Mouse (Mus musculus): Measurements from ENCODE around the gene Phf5a. TPM values are rescaled to one million over a fixed set of nuclear protein-coding genes. Genes with fewer than 3 reads are reported as not detected.
A peak's percentile ranks its signal among the peaks of the same experiment; 100 is the strongest.
"Not testable (repeated sequence)": the region's sequence is repeated elsewhere in the genome, so short reads cannot be mapped to it uniquely, and the experiment has no call there.

The Phf5a gene
- polyA plus RNA-seq (2015; fragmentation: Nextera tagmentation; extraction: Ambion mirVana): 136 and 149 TPM in 2 replicates

DNA sequence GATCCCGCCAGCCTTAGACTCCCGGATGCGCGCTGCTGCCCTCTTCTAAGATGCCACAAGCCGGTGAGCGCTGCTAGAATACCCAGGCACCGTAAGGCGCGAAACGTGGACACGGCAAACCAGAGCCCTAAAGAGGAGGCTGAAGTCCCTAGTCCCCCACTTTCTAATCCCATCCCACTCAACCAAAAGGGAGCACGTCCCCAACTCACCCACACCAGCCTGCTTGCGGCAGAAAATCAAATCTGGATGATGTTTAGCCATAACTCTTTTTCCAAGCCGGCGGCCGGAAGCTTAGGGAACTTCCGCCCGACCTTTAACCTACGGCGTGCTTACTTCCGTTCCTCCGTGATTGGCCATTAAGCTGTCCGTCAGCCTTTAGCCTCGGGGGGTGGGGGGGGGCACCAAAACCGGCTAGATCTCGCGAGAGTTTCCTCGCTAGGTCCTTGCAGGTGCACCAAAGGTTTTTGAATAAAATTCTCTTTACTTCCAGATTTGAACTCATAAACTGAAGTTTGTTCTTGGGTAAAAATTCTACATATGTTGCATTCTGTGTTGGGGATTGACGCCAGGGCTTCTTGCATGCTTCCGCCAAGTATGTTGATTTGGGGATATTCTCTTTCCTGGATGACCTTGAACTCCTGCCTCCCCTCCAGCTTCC, at the start of gene Phf5a:
Gene Phf5a, minus strand, starts transcription at position 308 of the 658 bp plus-strand sequence.
- Histone ChIP-seq H3K9ac (replicated peaks) (peak within 1 kb of the TSS; percentile 88), H3K9me3 (no peaks in the 10 kb centered on the region), H3K36me3 (peaks cover 39% of the 10 kb centered on the region), H3K4me2 (replicated peaks) (peak within 1 kb of the TSS; percentile 93), H3K27ac (peak within 1 kb of the TSS; percentile 97), H3K4me3 (replicated peaks) (peak within 1 kb of the TSS; percentile 98), H3K27me3 (no peaks in the 10 kb centered on the region), H3K4me1 (replicated peaks) (peaks cover 27% of the 10 kb centered on the region)
- ATAC-seq: peak; percentile 84
- under 1% methylated on average over 30 of the region's 30 CpGs for WGBS

DNA sequence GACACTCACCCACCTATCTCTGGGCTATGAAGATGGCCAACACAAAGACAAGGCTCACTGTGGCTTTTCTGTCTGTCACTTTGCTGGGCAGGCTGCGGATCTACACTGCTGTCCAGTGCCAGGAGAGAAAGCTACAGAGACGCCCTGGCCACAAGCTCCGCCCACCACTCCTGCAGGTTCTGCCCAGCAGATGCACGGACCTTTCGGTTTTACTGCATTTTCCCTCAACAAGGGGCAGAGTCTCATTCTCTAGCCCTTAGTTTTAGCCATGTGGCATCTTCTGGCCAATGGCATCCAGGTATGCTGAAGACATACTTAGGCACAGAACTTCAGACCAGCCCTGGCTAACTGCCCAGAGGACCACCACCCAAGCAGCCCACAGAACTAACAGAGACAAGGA, 49.5 kb upstream of the Phf5a start:
- H3K36me3 ChIP-seq: peaks cover 28% of the 10 kb centered on the region
- H3K4me3 ChIP-seq (replicated peaks): no peak overlapping the region
- no peaks in the 10 kb centered on the region for H3K27me3 ChIP-seq
- no peak for ATAC-seq
- WGBS: 72% methylated on average over 5 of the region's 5 CpGs
- no peaks in the 10 kb centered on the region for H3K9me3 ChIP-seq
- peaks cover 34% of the 10 kb centered on the region for H3K4me1 ChIP-seq (replicated peaks)
- 0 out of 2 replicates have a peak overlapping the region, but pooled peaks have one; percentile 23 for H3K9ac ChIP-seq (replicated peaks)
- H3K27ac ChIP-seq: 0 out of 2 replicates have a peak overlapping the region, but pooled peaks have one; percentile 14
- H3K4me2 ChIP-seq (replicated peaks): no peak overlapping the region

DNA sequence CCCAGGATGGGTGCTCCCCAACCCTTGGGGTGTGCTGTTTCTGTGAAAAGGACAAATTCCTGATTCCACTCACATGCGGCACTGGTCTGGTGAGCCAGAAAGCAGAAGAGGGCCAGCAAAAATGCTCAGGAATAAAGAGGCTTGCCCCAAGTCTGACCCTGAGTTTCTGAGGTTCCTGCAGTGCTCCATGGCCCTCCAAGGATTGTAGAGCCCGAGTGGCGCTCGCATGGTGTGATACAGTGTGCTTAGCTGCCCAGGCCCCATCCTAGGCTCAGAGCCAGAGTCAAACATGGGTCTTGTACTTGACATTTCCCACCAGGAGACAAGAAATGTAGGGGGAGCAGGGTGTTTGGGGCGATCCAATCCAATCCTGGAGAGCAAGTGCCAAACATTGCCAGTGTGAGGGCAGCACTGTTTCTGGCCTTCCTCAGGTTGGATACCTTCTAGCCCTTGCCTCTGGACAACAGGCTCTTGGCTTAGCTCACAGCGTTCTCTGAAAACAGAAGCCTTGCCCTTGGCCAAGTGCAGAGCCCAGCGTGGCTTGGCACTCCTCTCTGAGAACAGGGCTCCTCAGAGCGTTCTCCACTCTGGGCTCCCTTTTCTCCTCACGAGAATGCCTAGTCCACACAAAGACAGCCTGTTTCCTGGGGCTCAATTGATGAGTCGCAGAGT, 49.0 kb upstream of the Phf5a start:
- no peak overlapping the region for H3K9ac ChIP-seq (replicated peaks)
- H3K27ac ChIP-seq: 0 out of 2 replicates have a peak overlapping the region, but pooled peaks have one; percentile 14
- H3K4me2 ChIP-seq (replicated peaks): no peak overlapping the region
- no peak for ATAC-seq
- no peaks in the 10 kb centered on the region for H3K27me3 ChIP-seq
- WGBS: 88% methylated on average over 10 of the region's 10 CpGs
- H3K9me3 ChIP-seq: no peaks in the 10 kb centered on the region
- no peak overlapping the region for H3K4me3 ChIP-seq (replicated peaks)
- H3K4me1 ChIP-seq (replicated peaks): peaks cover 34% of the 10 kb centered on the region
- H3K36me3 ChIP-seq: peaks cover 34% of the 10 kb centered on the region

DNA sequence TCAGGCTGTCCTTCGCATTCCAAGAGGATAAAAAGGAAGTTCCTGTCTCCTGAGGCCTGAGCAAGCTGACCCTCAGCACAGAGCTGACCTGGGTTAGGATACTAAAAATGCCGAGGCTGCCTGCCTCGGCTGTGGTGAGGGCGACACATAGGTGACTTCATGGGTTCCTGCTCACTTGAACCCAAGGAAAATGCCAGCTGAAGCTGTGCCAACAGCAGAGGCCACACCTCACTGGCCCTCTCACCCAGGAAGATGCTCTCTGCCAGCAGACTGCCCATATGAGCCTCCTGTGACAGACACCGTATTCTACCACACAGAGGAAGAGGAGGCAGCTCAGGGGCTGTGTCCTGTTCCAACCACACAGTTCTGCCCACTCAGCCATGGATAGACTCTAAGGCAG, 47.4 kb upstream of the Phf5a start:
- peaks cover 18% of the 10 kb centered on the region for H3K4me1 ChIP-seq (replicated peaks)
- H3K9me3 ChIP-seq: no peaks in the 10 kb centered on the region
- H3K27ac ChIP-seq: no peak overlapping the region
- no peaks in the 10 kb centered on the region for H3K27me3 ChIP-seq
- H3K9ac ChIP-seq (replicated peaks): no peak overlapping the region; the same call in 1 of the 2 replicates
- WGBS: 90% methylated on average over 5 of the region's 5 CpGs
- H3K4me3 ChIP-seq (replicated peaks): no peak overlapping the region
- peaks cover 49% of the 10 kb centered on the region for H3K36me3 ChIP-seq
- no peak for ATAC-seq
- H3K4me2 ChIP-seq (replicated peaks): no peak overlapping the region

DNA sequence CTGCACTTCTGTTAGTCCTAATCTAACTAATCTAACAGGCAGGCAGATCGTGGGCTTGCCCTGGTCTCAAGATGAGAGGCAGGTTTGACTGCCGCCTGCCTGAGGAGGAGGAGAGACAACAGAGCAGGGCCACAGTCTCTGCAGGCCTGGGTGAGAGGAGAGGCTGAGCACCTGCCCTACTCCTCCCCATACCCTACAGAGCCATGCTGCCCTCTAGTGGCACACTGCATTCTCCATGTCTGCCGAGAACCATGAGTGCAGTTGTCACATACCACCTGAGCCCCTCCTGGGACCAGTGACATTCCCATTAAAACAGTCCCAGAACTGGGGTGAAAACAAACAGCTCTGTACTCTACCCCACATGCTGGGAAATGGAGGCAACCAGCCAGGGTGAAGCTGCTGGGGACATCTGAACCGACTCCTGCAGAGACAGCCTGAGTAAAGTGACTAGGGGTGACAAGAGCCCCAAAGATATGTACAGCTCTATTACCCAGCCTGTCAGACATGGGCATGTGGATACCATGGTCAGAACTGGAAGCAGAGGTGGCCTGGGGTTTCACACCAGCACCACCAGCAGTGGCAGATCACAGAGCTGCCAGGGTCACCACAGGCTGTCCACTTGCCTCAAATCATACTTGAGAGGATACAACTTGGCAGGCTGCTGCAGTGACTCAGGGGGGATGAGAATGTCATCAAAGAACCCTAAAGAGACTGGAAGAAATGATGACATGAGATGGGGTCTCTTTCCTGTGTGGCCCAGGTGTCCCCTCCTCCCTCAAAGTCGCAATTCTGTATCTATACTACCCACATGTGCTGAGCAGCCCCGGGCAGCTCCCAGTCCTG, 46.1 kb upstream of the Phf5a start:
- H3K4me2 ChIP-seq (replicated peaks): no peak overlapping the region
- no peak overlapping the region for H3K4me3 ChIP-seq (replicated peaks)
- H3K27me3 ChIP-seq: no peaks in the 10 kb centered on the region
- peaks cover 8% of the 10 kb centered on the region; the same call in 1 of the 2 replicates for H3K4me1 ChIP-seq (replicated peaks)
- peak; percentile 57; the same call in 1 of the 2 replicates for ATAC-seq
- no peak overlapping the region for H3K9ac ChIP-seq (replicated peaks)
- H3K36me3 ChIP-seq: peaks cover 57% of the 10 kb centered on the region
- H3K27ac ChIP-seq: no peak overlapping the region
- H3K9me3 ChIP-seq: no peaks in the 10 kb centered on the region
- 64% methylated on average over 6 of the region's 6 CpGs for WGBS

DNA sequence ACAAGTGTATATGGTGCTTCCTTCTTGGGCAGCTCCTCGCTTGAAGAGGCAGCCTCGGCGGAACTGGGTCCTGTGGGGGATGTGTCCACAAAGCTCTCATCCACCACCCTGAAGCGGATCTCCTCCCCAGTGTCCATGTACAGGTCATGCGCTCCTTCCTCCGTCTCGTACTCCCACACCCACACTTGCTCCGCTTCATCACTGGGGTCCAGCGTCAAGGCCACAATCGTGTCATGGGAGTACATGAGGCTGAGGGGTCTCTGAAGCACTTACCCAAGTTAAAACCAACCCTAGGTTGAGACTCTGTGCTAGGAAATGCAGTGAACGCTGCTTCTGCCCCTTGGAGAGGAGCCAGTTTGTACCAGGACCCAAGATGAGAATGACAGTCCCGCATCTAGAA, 45.5 kb upstream of the Phf5a start:
- H3K4me3 ChIP-seq (replicated peaks): no peak overlapping the region
- 91% methylated on average over 12 of the region's 12 CpGs for WGBS

DNA sequence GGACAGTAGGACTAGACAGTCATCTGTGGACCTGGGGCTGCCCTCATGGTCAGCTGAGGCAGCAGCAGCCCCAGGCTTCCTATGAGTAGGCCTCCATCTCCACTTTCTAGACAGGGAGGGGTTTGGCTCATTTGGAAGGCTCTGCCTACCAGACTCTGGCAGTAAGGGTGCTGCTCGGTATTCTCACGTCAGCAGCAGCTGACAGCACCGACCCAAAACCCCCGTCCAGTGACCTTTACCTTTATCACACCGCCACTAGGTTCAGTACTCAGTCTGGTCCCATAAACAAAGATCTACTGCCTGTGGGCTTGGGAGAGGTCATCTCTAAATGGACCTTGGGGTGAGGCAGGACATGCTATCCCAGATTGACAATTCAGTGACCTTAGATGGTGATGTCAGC, 44.0 kb upstream of the Phf5a start:
- ATAC-seq: no peak
- no peaks in the 10 kb centered on the region for H3K27me3 ChIP-seq

More for the DNA sequence above, 45.5 kb upstream of the Phf5a start:
- Histone ChIP-seq H3K9ac (replicated peaks) (no peak overlapping the region), H3K27me3 (no peaks in the 10 kb centered on the region), H3K4me2 (replicated peaks) (no peak overlapping the region), H3K27ac (no peak overlapping the region), H3K36me3 (peaks cover 59% of the 10 kb centered on the region), H3K4me1 (replicated peaks) (peaks cover 8% of the 10 kb centered on the region; the same call in 1 of the 2 replicates), H3K9me3 (no peaks in the 10 kb centered on the region)
- no peak for ATAC-seq

DNA sequence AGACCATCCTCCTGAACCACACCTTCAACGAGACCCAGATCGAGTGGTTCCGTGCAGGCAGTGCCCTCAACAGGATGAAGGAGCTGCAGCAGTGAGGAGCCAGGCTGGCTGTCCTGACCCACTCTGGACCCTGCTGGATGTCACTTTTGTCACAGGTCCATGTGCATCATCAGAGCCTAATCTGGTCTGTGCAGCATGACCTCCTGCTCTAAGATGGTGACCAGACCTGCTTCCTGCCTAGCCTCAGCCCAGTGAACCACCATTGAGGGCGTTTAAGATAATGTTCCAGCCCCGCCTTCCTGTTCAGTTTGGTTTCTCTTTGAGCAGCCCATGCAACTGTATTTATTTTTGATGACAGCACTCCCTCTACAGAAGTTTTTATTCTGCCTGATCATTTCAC, 43.0 kb upstream of the Phf5a start:
- no peak overlapping the region for H3K27ac ChIP-seq
- H3K36me3 ChIP-seq: peaks cover 79% of the 10 kb centered on the region
- no peaks in the 10 kb centered on the region for H3K27me3 ChIP-seq
- no peaks in the 10 kb centered on the region for H3K9me3 ChIP-seq
- no peak overlapping the region for H3K4me3 ChIP-seq (replicated peaks)
- H3K4me1 ChIP-seq (replicated peaks): no peaks in the 10 kb centered on the region
- no peak for ATAC-seq
- no peak overlapping the region for H3K4me2 ChIP-seq (replicated peaks)
- 90% methylated on average over 5 of the region's 5 CpGs for WGBS
- H3K9ac ChIP-seq (replicated peaks): no peak overlapping the region

More for the DNA sequence above, 44.0 kb upstream of the Phf5a start:
- no peak overlapping the region for H3K9ac ChIP-seq (replicated peaks)
- H3K4me3 ChIP-seq (replicated peaks): no peak overlapping the region
- no peak overlapping the region for H3K4me2 ChIP-seq (replicated peaks)
- H3K36me3 ChIP-seq: peaks cover 69% of the 10 kb centered on the region
- H3K9me3 ChIP-seq: no peaks in the 10 kb centered on the region
- WGBS: 88% methylated on average over 5 of the region's 5 CpGs
- no peaks in the 10 kb centered on the region for H3K4me1 ChIP-seq (replicated peaks)
- no peak overlapping the region for H3K27ac ChIP-seq

DNA sequence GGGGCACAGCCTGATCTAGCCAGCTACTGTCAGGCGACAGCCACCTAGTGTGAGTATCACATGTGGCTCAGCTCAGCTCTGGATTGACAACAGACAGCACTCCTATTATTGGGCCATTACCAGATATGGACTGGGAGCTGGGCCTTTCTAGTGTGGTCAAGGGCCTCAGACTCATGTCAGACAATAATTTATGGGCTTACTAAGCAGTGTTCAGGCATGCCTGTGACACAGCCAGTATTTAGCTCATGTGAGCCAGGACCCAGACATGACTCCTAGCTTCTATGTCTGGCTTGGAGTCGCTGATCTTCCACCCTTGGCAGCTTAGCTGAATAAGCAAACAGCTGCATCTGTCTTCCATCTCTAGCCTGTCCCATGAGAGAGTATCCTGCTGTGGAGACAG, 40.8 kb upstream of the Phf5a start:
- Histone ChIP-seq H3K9me3 (no peaks in the 10 kb centered on the region), H3K27ac (no peak overlapping the region), H3K4me2 (replicated peaks) (no peak overlapping the region), H3K27me3 (no peaks in the 10 kb centered on the region), H3K36me3 (peaks cover 95% of the 10 kb centered on the region), H3K9ac (replicated peaks) (no peak overlapping the region), H3K4me3 (replicated peaks) (no peak overlapping the region), H3K4me1 (replicated peaks) (no peaks in the 10 kb centered on the region)
- no peak for ATAC-seq
- 80% methylated on average over 2 of the region's 2 CpGs for WGBS

DNA sequence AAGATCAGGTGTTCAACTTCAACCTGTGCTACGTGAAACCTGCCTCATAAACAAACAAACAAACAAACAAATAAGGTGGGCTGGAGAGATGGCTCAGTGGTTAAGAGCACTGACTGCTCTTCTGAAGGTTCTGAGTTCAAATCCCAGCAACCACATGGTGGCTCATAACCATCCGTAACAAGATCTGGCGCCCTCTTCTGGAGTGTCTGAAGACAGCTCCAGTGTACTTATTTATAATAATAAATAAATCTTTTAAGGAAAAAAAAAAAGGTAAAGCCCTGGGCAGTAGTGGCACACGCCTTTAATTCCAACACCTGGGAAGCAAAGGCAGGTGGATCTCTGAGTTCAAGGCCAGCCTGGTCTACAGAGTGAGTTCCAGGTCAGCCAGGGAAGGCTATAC, 37.1 kb upstream of the Phf5a start:
- ATAC-seq; H3K27me3 ChIP-seq; H3K4me3 ChIP-seq (replicated peaks); H3K4me2 ChIP-seq (replicated peaks); H3K9ac ChIP-seq (replicated peaks); H3K27ac ChIP-seq; H3K9me3 ChIP-seq; H3K4me1 ChIP-seq (replicated peaks): not testable (repeated sequence)
- peaks cover 98% of the 10 kb centered on the region for H3K36me3 ChIP-seq
- 88% methylated on average over 4 of the region's 4 CpGs for WGBS

DNA sequence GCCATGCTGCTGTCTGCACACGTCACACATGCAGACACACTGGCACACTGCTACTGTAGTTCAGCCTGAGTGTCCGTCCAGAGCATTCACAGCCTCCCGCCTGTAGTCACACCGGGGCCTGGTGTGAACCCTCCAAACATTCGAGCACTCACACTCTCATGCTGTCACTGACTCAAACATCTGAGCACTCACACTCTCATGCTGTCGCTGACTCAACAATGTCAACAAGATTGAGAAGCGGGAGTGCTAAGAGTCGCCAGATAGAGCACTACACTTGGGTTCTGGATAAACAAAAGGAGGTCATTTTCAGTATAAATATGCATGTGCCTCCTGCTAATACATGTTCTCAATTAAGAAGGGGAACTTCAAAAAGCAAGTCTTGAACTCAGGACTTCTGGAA, 36.2 kb upstream of the Phf5a start:
- H3K27me3 ChIP-seq: no peaks in the 10 kb centered on the region
- H3K4me1 ChIP-seq (replicated peaks): no peaks in the 10 kb centered on the region
- no peak for ATAC-seq
- peaks cover 96% of the 10 kb centered on the region for H3K36me3 ChIP-seq
- no peak overlapping the region for H3K27ac ChIP-seq
- no peak overlapping the region for H3K4me2 ChIP-seq (replicated peaks)
- no peak overlapping the region for H3K4me3 ChIP-seq (replicated peaks)
- H3K9ac ChIP-seq (replicated peaks): no peak overlapping the region
- no peaks in the 10 kb centered on the region for H3K9me3 ChIP-seq
- WGBS: 93% methylated on average over 8 of the region's 8 CpGs

DNA sequence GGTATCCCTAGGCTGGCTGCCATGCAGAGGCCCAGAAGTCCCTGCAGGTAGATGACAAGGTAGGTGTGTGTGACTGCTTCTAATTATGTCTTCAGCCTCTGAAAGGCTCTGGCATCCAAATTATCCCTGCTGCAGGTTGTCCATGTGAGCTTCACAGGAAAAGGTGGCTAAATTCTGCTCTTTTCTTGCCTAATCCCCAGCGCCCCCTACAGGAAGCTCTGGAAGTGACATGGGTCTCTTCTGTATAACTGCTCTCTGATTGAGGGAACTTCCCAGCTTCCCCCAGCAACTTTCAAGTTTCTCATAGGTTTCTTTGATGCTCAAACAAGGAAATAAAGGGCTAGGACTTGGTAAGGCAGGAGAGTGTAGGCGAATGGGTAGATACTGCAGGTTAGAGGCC, 33.2 kb upstream of the Phf5a start:
- Histone ChIP-seq H3K9ac (replicated peaks) (no peak overlapping the region), H3K27ac (no peak overlapping the region), H3K4me1 (replicated peaks) (no peaks in the 10 kb centered on the region), H3K9me3 (no peaks in the 10 kb centered on the region), H3K27me3 (no peaks in the 10 kb centered on the region), H3K36me3 (peaks cover 96% of the 10 kb centered on the region), H3K4me3 (replicated peaks) (no peak overlapping the region), H3K4me2 (replicated peaks) (no peak overlapping the region)
- WGBS: 32% methylated on average over 2 of the region's 2 CpGs
- no peak for ATAC-seq
